Mouse (Mus musculus) limb, embryonic 12.5 days (tissue): Measurements from ENCODE around the gene Glt6d1. TPM values are rescaled to one million over a fixed set of nuclear protein-coding genes. Genes with fewer than 3 reads are reported as not detected.

Experiments used
- ATAC-seq: fragments of 200-750 bp; cut with Nextera tagmentation; 2 replicates; pipeline ENCODE4 v1.8.0; 2017; ENCODE audit warnings: low read depth, moderate TSS enrichment; ENCODE audit not compliant: insufficient number of reproducible peaks, insufficient read depth, low FRiP score, low TSS enrichment
- H3K27ac ChIP-seq: fragments of 300-500 bp; sonication (generic); 2 replicates; pipeline ENCODE4 v1.5.1; 2016; ENCODE audit warnings: mild to moderate bottlenecking, moderate library complexity
- H3K27me3 ChIP-seq: fragments of 300-500 bp; sonication (generic); 2 replicates; pipeline ENCODE4 v1.6.1; 2016; ENCODE audit warnings: mild to moderate bottlenecking, moderate library complexity
- H3K36me3 ChIP-seq: fragments of 300-500 bp; sonication (generic); 2 replicates; pipeline ENCODE4 v1.6.1; 2016; ENCODE audit warnings: mild to moderate bottlenecking, moderate library complexity
- H3K4me1 ChIP-seq: fragments of 300-500 bp; sonication (generic); replicated peaks from 2 replicates; pipeline ENCODE4 v1.6.1; 2016
- H3K4me2 ChIP-seq: fragments of 300-500 bp; sonication (generic); 2 replicates; pipeline ENCODE4 v1.6.1; 2016; ENCODE audit warnings: mild to moderate bottlenecking, moderate library complexity
- H3K4me3 ChIP-seq: fragments of 300-500 bp; sonication (generic); replicated peaks from 2 replicates; pipeline ENCODE4 v1.5.1; 2016; ENCODE audit warnings: mild to moderate bottlenecking
- H3K9ac ChIP-seq: fragments of 300-500 bp; sonication (generic); replicated peaks from 2 replicates; pipeline ENCODE4 v1.6.1; 2016; ENCODE audit warnings: mild to moderate bottlenecking, moderate library complexity
- H3K9me3 ChIP-seq: fragments of 300-500 bp; sonication (generic); 2 replicates; pipeline ENCODE4 v1.6.1; 2016; ENCODE audit warnings: mild to moderate bottlenecking, moderate library complexity
- WGBS: fragments of 180-500 bp; shearing (Covaris S2); methylation state at CpG from one replicate; pipeline ENCODE4 v1.1.7; 2016; 5-methylcytosine and 5-hydroxymethylcytosine counted together
- polyA plus RNA-seq: library from polyadenylated mRNA; unstranded; fragments of >200 nt; fragmentation: Nextera tagmentation; extraction: Ambion mirVana; gene quantifications from 2 replicates; pipeline ENCODE4 v1.2.1, GENCODE M21; 2016

The Glt6d1 gene
- polyA plus RNA-seq, 1 experiment from 2014 or later: not detected

DNA sequence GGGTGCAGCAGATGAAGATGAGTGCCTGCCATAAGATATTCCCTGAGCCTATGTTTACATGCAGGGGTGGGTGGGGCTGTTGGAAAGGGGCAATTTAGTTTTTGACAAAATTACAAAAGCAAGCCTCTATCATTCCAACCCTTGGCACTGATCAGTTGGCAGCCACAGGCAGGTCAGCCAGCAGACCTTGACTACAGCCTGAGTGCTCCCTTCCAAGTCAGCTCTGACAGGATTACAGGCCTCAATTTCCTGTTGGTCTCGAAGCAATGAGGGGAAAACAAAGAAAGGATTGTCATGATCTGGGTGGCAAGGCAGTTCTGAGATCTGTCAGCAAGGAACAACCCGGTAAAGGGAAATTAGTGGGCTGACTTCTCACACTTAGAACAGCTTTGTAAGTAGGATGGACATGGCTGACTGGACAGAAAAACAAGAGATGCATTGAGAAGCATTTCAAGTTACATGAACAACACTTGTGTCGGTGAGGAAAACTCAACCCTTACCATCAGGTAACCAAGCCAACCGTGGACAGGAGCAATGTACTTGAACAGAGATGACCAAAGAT lies 57.5 kb downstream of the Glt6d1 start:
- Histone ChIP-seq H3K27ac (no peak overlapping the region), H3K9ac (no peak overlapping the region), H3K36me3 (no peaks in the 10 kb centered on the region), H3K9me3 (no peaks in the 10 kb centered on the region), H3K4me2 (no peak overlapping the region), H3K4me3 (no peak overlapping the region), H3K27me3 (no peaks in the 10 kb centered on the region), H3K4me1 (no peaks in the 10 kb centered on the region)
- 59% methylated on average over 4 of the region's 4 CpGs for WGBS
- no peak for ATAC-seq

DNA sequence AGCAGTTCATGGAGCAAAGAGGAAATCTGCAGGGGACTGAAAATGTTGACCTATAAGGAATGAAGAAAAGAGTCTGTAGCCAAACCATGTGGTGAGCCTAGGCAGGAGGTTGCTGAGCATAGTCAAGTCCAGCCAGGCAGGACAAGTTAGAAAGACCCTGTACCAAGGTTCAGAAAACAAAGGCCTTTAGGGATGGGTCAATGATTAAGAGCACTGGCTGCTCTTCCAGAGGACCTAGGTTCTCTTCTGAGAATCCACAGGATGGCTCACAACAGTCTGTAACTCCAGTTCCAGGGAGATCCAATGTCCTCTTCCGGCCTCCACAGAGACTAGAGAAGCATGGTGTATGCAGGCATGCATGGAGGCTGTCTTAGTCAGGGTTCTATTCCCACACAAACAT lies 61.4 kb downstream of the Glt6d1 start:
- Histone ChIP-seq H3K4me3 (no peak overlapping the region), H3K4me1 (no peaks in the 10 kb centered on the region), H3K27ac (no peak overlapping the region), H3K36me3 (no peaks in the 10 kb centered on the region), H3K27me3 (no peaks in the 10 kb centered on the region), H3K4me2 (no peak overlapping the region), H3K9me3 (no peaks in the 10 kb centered on the region), H3K9ac (no peak overlapping the region)
- WGBS: 83% methylated on average over 1 of the region's 1 CpGs
- no peak for ATAC-seq

Other genes with a start within 250 kb of the Glt6d1 start
- 2.3 and 3.0 TPM in 2 replicates for gene Mamdc4, start 241.0 kb downstream of the Glt6d1 start, polyA plus RNA-seq
- gene Phpt1, start 240.6 kb downstream of the Glt6d1 start, polyA plus RNA-seq: 183 and 184 TPM in 2 replicates
- gene Ajm1, start 234.1 kb downstream of the Glt6d1 start, polyA plus RNA-seq: 0.08 and 0.23 TPM in 2 replicates
- 81.3 and 83.0 TPM in 2 replicates for gene Rabl6, start 207.3 kb downstream of the Glt6d1 start, polyA plus RNA-seq
- 0.18 and 0.27 TPM in 2 replicates for gene Ccdc183, start 198.2 kb downstream of the Glt6d1 start, polyA plus RNA-seq
- gene Tmem141, start 193.8 kb downstream of the Glt6d1 start, polyA plus RNA-seq: 21.9 and 22.6 TPM in 2 replicates
- 0.40 and 0.68 TPM in 2 replicates for gene Fcna, start 187.8 kb downstream of the Glt6d1 start, polyA plus RNA-seq
- gene Lcn8, start 162.7 kb downstream of the Glt6d1 start, polyA plus RNA-seq: 0.36 TPM in 1 of 2 replicates, not detected in the other
- not detected in 2 replicates for gene Lcn5, start 157.9 kb downstream of the Glt6d1 start, polyA plus RNA-seq
- gene Lcn6, start 139.1 kb downstream of the Glt6d1 start, polyA plus RNA-seq: not detected in 2 replicates
- gene Lcn10, start 133.1 kb downstream of the Glt6d1 start, polyA plus RNA-seq: not detected in 2 replicates
- not detected in 2 replicates for gene Obp2a, start 115.8 kb downstream of the Glt6d1 start, polyA plus RNA-seq
- gene Bmyc, start 109.1 kb downstream of the Glt6d1 start, polyA plus RNA-seq: 91.2 and 91.3 TPM in 2 replicates
- not detected in 2 replicates for gene Obp2b, start 78.8 kb downstream of the Glt6d1 start, polyA plus RNA-seq
- gene Lcn3, start 50.3 kb downstream of the Glt6d1 start, polyA plus RNA-seq: not detected in 2 replicates
- gene Lcn11, start 38.8 kb downstream of the Glt6d1 start, polyA plus RNA-seq: not detected in 2 replicates
- gene Gm13539, start 33.6 kb downstream of the Glt6d1 start, polyA plus RNA-seq: not detected in 2 replicates
- not detected in 2 replicates for gene Lcn9, start 7.3 kb upstream of the Glt6d1 start, polyA plus RNA-seq
- 0.16 TPM in 1 of 2 replicates, not detected in the other for gene Sohlh1, start 31.4 kb upstream of the Glt6d1 start, polyA plus RNA-seq
- gene Kcnt1, start 47.9 kb upstream of the Glt6d1 start, polyA plus RNA-seq: 0.34 and 0.49 TPM in 2 replicates
- gene Camsap1, start 167.4 kb upstream of the Glt6d1 start, polyA plus RNA-seq: 39.6 and 44.9 TPM in 2 replicates
- 98.3 and 101 TPM in 2 replicates for gene Ubac1, start 205.9 kb upstream of the Glt6d1 start, polyA plus RNA-seq